Mouse (Mus musculus): Measurements from ENCODE around the gene Nt5m. TPM values are rescaled to one million over a fixed set of nuclear protein-coding genes. Genes with fewer than 3 reads are reported as not detected.

Gene Nt5m
- polyA plus RNA-seq, 1 experiment from 2014 or later, result 35.0 TPM

DNA sequence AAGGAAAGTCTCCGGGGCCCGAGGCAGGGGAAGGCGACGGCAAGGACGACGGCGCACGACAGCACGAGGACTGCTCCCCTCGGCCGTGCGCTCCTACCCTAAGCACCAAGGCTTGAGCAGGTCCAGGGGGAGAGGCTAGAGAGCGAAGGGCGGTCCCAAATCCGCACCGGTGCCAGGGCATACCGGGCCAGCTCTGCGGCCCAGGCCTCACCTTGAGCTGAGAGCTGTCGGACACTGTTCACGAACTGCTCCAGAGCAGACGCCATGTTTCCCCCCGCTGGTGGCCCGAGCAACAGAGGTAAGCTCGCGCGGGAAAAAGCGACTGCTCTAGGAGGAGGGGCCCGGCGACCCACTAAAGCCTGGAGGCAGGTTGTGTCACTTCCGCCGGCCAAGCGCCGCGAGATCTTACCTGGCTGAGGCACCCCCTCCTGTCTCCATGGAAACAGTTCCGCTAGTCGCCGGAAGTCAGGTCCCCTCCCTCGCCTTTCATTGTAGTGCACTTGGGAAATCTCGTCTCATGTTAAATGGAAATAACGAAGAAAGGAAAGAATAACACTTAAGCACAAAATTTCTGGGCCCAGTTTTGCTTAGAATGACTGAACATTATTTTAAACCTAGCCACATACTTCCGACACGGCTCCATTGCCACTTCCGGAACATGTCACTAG is 346 bp downstream of the Nt5m start, which contains the start of gene Cops3:
Gene Cops3 (minus strand): TSS at position 380 of the 668 bp plus-strand sequence.
- H3K9me3 ChIP-seq (replicated peaks), result no peaks in the 10 kb centered on the region
- H3K9ac ChIP-seq, result peak within 1 kb of the TSS; percentile 88
- WGBS, result under 1% methylated on average over 39 of the region's 43 CpGs
- H3K4me2 ChIP-seq, result peak within 1 kb of the TSS; percentile 68
- H3K27me3 ChIP-seq, result no peaks in the 10 kb centered on the region
- peak; percentile 96 for ATAC-seq (replicated peaks; ENCODE audit: insufficient number of reproducible peaks, insufficient read depth, low FRiP score, low read depth)
- peaks cover 22% of the 10 kb centered on the region for H3K4me1 ChIP-seq (replicated peaks)
- H3K4me3 ChIP-seq, result peak within 1 kb of the TSS; percentile 80
- peak within 1 kb of the TSS; percentile 97 for H3K27ac ChIP-seq
- peaks cover 25% of the 10 kb centered on the region for H3K36me3 ChIP-seq

DNA sequence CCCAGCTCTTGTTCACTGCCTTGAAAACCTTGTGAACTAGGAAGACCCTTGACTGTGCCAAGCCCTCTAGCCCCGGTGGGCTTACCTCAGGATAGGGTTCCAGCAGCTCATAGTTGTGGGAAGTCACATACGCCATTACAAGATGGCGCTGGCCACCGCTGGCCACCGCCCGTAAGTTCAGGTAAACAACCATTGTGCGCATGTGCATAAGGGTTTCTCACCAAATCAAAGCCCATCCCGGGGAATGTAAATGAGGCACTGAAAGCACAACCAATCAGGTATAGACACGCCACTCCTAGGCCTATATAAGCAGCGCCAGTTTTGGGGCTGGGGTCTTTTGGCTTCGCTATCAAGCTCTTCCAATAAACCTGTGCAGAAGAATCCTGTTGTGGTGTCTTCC is 7.1 kb downstream of the Nt5m start:
- ATAC-seq (replicated peaks; ENCODE audit: insufficient number of reproducible peaks, insufficient read depth, low FRiP score, low read depth), result no peak
- peaks cover 13% of the 10 kb centered on the region for H3K4me1 ChIP-seq (replicated peaks)
- no peak overlapping the region for H3K4me3 ChIP-seq
- no peaks in the 10 kb centered on the region for H3K27me3 ChIP-seq
- H3K9ac ChIP-seq, result no peak overlapping the region
- no peak overlapping the region for H3K27ac ChIP-seq
- H3K36me3 ChIP-seq, result no peaks in the 10 kb centered on the region
- 94% methylated on average over 11 of the region's 11 CpGs for WGBS
- no peaks in the 10 kb centered on the region for H3K9me3 ChIP-seq (replicated peaks)
- no peak overlapping the region for H3K4me2 ChIP-seq

DNA sequence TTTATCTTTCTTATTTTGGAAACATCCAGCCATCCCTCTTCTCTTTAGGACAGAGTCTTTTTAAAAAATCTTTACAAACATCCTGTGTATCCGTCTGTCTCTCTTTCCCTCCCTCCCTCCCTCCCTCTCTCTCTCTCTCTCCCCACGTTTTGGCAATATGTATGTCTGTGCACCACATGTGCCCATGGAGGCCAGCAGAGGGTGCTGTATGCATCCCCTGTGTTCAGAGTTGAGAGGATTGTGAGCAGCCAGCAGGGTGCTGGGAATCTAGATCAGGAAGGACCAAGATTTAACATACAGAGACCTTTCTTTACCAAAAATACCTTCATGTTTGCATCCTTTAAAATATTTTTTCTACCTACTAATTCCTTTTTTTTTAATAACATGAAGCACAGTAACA is 7.9 kb downstream of the Nt5m start:
- peak overlapping the region; percentile 78 for H3K4me2 ChIP-seq
- no peaks in the 10 kb centered on the region for H3K9me3 ChIP-seq (replicated peaks)
- H3K27me3 ChIP-seq, result no peaks in the 10 kb centered on the region
- no peak overlapping the region for H3K9ac ChIP-seq
- peak overlapping the region; percentile 92; the same call in 1 of the 2 replicates for H3K4me3 ChIP-seq
- H3K36me3 ChIP-seq, result no peaks in the 10 kb centered on the region
- ATAC-seq (replicated peaks; ENCODE audit: insufficient number of reproducible peaks, insufficient read depth, low FRiP score, low read depth), result no peak
- no peak overlapping the region for H3K27ac ChIP-seq
- H3K4me1 ChIP-seq (replicated peaks), result peaks cover 13% of the 10 kb centered on the region
- WGBS, result 20% methylated on average over 2 of the region's 2 CpGs

DNA sequence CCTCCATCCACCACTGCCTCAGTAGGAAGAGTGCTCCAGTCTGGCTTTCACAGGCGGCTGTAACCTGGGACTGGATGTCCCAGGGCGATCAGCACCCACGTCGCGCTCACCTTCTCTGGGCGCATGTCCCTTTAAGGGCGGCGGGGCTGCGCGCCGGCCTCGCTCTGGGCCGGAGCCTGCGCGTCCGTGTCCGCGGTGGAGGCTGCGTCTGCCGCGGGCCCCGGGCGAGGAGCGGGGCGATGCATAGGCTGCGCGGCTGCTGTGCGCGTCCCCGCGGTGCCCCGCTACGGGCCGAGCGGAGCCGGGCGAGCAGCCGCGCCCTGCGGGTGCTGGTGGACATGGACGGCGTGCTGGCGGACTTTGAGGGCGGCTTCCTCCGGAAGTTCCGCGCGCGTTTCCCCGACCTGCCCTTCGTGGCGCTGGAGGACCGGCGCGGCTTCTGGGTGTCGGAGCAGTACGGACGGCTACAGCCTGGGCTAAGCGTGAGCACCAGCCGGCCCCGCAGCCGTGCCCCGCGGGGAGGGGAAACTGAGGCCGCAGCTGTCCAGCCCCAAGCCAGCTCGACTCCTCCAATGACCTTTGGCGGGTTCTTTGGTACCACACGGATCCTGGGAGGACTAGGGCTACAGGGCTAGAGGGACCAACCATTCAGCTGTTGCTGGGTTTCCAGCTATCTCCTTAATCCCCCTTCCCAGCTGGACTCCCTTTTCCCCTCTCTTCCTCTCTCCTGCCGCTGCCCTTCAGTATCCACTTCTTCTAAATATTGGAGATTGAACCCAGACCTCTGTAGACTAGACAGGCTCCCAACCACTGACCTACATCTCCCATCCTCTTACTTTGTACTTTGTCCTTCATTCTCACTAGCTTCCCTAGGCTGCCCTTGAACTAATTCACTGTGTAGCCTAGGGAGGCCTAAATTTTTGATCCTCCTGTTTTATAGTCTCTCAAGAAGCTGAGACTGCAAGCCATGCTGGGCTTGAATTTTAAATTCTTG is 8.9 kb downstream of the Nt5m start:
- Histone ChIP-seq H3K27me3 (no peaks in the 10 kb centered on the region), H3K9me3 (replicated peaks) (no peaks in the 10 kb centered on the region), H3K4me2 (peak overlapping the region; percentile 78), H3K27ac (peak overlapping the region; percentile 95), H3K4me3 (peak overlapping the region; percentile 92), H3K36me3 (no peaks in the 10 kb centered on the region), H3K4me1 (replicated peaks) (peaks cover 13% of the 10 kb centered on the region), H3K9ac (peak overlapping the region; percentile 89)
- WGBS, result under 1% methylated on average over 68 of the region's 69 CpGs
- peak; percentile 84 for ATAC-seq (replicated peaks; ENCODE audit: insufficient number of reproducible peaks, insufficient read depth, low FRiP score, low read depth)

DNA sequence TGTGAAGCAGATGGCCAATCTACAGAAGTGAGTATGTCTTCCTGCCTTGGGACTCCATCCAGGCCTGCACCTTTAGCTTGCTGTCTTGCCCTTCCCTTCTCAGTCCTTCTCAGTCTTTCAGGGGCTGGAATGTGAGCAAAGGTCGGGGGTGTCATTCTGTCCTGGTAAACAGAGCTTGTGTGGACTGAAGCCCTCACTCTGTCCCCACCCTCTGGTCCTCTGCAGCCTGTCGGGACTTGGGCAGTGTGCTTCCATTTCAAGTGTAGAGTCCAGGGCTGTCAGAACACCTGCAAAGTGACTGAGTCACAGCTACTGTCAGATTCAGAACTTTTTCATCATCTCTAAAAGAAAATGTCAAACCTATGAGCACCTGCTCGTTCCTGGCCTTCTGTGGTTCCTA is 13.6 kb downstream of the Nt5m start:
- Histone ChIP-seq H3K4me3 (no peak overlapping the region), H3K9me3 (replicated peaks) (no peaks in the 10 kb centered on the region), H3K4me1 (replicated peaks) (peaks cover 10% of the 10 kb centered on the region), H3K9ac (no peak overlapping the region), H3K27me3 (no peaks in the 10 kb centered on the region), H3K4me2 (no peak overlapping the region), H3K27ac (no peak overlapping the region), H3K36me3 (peaks cover 4% of the 10 kb centered on the region; the same call in 1 of the 2 replicates)
- 60% methylated on average over 3 of the region's 3 CpGs for WGBS
- no peak for ATAC-seq (replicated peaks; ENCODE audit: insufficient number of reproducible peaks, insufficient read depth, low FRiP score, low read depth)

DNA sequence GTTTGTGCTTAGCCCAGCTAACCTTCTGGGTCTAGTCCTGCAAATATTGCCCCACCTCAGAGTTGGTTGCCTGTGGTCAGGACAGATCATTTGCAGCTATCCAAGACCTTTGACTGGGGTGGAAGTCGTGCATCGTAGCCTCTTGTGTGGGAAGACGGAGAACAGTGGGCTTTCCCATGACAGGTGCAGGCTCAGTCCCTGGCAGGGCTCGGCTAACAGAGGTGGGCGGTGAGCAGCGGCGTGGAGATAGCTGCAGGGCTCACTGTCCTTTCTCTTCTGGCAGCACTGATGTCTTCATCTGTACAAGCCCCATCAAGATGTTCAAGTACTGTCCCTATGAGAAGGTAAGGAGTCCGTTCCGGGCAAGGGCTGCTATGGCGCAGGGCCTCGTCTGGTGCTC is 21.2 kb downstream of the Nt5m start:
- Histone ChIP-seq H3K9me3 (replicated peaks) (no peaks in the 10 kb centered on the region), H3K27me3 (no peaks in the 10 kb centered on the region), H3K27ac (no peak overlapping the region), H3K4me1 (replicated peaks) (no peaks in the 10 kb centered on the region), H3K4me2 (no peak overlapping the region), H3K9ac (no peak overlapping the region), H3K4me3 (no peak overlapping the region), H3K36me3 (peaks cover 4% of the 10 kb centered on the region; the same call in 1 of the 2 replicates)
- ATAC-seq (replicated peaks; ENCODE audit: insufficient number of reproducible peaks, insufficient read depth, low FRiP score, low read depth), result no peak
- 85% methylated on average over 11 of the region's 11 CpGs for WGBS

DNA sequence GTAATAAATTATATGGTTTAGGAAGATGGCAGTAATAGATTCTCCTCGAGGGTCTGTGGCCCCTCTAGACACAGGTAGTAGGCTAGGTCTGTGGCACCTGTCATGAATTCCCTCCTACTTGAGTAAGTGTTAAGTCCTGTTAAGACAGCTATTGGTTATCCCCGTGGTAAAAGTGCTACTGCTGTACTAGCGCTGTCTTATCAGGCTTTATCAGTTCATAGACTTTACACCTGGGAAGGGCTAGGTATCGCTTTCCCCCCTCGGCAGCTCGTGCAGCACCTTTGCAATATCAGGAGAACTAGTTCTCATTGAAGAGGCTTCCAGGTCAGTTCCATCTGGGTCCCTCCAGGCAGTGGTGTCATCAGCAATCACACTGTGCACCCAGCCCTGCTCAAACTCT is 25.1 kb downstream of the Nt5m start:
- ATAC-seq (replicated peaks; ENCODE audit: insufficient number of reproducible peaks, insufficient read depth, low FRiP score, low read depth), result no peak
- H3K4me1 ChIP-seq (replicated peaks), result no peaks in the 10 kb centered on the region
- no peak overlapping the region for H3K4me3 ChIP-seq
- H3K27ac ChIP-seq, result no peak overlapping the region
- H3K4me2 ChIP-seq, result no peak overlapping the region
- peaks cover 12% of the 10 kb centered on the region; the same call in 1 of the 2 replicates for H3K36me3 ChIP-seq
- H3K9ac ChIP-seq, result no peak overlapping the region
- WGBS, result 71% methylated on average over 6 of the region's 6 CpGs
- no peaks in the 10 kb centered on the region for H3K27me3 ChIP-seq
- no peaks in the 10 kb centered on the region for H3K9me3 ChIP-seq (replicated peaks)

DNA sequence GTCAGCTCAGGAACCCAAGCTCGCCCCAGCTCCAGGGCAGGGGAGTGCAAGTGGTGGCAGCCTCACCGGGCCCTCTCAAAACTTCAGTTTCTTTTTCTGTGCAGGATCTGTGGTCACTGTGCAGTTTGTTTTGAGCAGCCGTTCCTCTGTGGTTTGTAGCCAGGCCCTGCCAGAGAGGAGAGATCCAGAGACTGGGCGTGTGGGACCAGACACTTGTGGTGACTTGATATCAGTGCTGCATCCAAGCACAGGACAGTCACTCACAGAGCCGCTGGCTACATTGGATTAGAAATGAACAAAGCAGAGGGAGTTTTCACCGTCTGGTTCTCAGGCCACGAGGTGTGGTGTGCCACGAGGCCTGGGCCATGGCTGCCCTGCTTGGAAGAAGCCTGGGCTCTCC is 32.9 kb downstream of the Nt5m start:
- Histone ChIP-seq H3K4me1 (replicated peaks) (no peaks in the 10 kb centered on the region), H3K4me3 (no peak overlapping the region), H3K27ac (no peak overlapping the region), H3K9ac (no peak overlapping the region), H3K9me3 (replicated peaks) (no peaks in the 10 kb centered on the region), H3K36me3 (peaks cover 20% of the 10 kb centered on the region), H3K27me3 (no peaks in the 10 kb centered on the region), H3K4me2 (no peak overlapping the region)
- ATAC-seq (replicated peaks; ENCODE audit: insufficient number of reproducible peaks, insufficient read depth, low FRiP score, low read depth), result no peak
- WGBS, result 77% methylated on average over 8 of the region's 8 CpGs

DNA sequence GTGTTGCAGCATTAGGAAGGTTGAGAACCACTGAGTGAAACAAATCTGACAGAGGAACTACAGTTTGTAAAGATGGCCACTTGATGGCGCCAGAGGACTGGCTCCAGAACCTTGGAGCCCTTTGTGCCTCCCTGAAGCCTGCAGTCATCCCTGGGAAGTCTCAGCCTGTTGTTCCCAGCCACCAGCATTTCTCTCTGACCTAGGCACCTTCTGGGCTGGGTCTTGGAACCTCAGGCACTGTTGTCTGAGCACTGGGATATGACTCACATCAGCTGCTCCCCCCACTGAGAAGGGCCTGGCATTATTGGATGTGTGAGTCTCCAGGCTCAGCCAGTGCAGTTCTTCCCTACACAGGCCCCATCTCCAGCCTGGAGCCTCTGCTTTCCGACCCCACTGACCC is 40.8 kb downstream of the Nt5m start:
- Histone ChIP-seq H3K9ac (no peak overlapping the region), H3K4me2 (no peak overlapping the region), H3K27me3 (no peaks in the 10 kb centered on the region), H3K9me3 (replicated peaks) (no peaks in the 10 kb centered on the region), H3K27ac (no peak overlapping the region), H3K4me1 (replicated peaks) (peaks cover 9% of the 10 kb centered on the region), H3K36me3 (peaks cover 15% of the 10 kb centered on the region), H3K4me3 (no peak overlapping the region)
- no peak for ATAC-seq (replicated peaks; ENCODE audit: insufficient number of reproducible peaks, insufficient read depth, low FRiP score, low read depth)
- 13% methylated on average over 2 of the region's 2 CpGs for WGBS

DNA sequence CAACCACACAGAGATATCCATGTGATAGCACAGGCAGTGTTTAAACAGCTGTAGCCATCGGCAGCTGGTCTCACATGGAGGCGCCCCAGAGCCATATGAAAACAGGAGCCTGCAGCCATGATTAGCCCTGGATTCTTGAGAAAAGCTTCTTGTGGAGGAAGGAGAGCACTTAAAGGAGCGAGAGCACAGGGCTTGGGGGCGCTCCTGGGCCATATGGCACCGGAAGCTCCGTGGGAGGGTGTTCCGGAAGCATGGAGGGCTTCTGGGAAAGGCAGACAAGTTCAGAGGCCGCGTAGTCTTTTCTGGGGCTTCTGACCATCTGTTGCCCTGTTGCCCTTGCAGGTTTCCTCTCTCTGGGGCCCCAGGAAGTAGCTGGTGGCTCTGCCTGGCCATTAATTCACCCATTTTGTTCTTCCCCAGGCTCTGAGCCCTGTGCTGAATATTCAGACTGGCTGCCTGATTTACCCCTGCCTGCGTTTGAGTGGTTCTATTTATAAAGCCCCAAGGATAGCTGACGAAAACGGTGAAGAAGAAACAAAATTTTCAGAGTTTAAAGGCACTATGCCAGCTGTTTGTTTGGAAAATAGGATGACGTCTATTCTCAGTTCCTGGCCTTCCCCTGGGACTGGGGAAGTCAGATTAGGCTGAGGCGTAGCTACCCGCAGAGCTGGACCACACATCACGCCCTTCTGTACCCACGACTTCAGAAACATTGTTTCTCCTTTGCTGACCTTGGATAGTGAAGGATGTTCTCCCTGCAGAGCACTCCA is 46.2 kb downstream of the Nt5m start:
- Histone ChIP-seq H3K9me3 (replicated peaks) (no peaks in the 10 kb centered on the region), H3K36me3 (no peaks in the 10 kb centered on the region), H3K27me3 (no peaks in the 10 kb centered on the region), H3K4me1 (replicated peaks) (peaks cover 18% of the 10 kb centered on the region), H3K4me2 (peak overlapping the region; percentile 33; the same call in 1 of the 2 replicates), H3K4me3 (no peak overlapping the region), H3K9ac (no peak overlapping the region), H3K27ac (peak overlapping the region; percentile 80)
- peak; percentile 51 for ATAC-seq (replicated peaks; ENCODE audit: insufficient number of reproducible peaks, insufficient read depth, low FRiP score, low read depth)
- 37% methylated on average over 17 of the region's 17 CpGs for WGBS

DNA sequence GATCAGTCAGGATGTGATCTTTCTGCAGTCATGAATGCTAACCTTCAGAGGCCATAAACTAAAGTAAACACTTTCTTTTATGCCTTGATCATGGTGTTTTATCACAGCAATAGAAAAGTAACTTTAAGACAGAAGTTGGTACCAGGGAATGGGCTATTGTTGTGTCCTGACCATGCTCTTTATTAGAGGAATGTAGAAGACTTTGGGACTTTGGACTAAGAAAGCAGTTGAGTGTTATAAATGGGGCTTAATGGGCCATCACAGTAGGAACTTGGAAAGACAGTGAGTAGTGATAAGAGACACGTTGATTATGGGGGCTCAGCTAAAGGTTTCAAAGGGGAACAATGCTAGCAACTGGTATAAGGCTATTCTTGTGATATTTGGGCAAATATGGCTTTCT is 47.7 kb downstream of the Nt5m start:
- ATAC-seq (replicated peaks; ENCODE audit: insufficient number of reproducible peaks, insufficient read depth, low FRiP score, low read depth), result no peak
- Histone ChIP-seq H3K9ac (no peak overlapping the region), H3K27me3 (no peaks in the 10 kb centered on the region), H3K27ac (no peak overlapping the region), H3K4me2 (no peak overlapping the region), H3K4me1 (replicated peaks) (peaks cover 18% of the 10 kb centered on the region), H3K36me3 (no peaks in the 10 kb centered on the region), H3K9me3 (replicated peaks) (no peaks in the 10 kb centered on the region), H3K4me3 (no peak overlapping the region)
- 58% methylated on average over 1 of the region's 1 CpGs for WGBS

All from heart, embryonic 15.5 days (tissue).